12 mouse cellular contexts compared by ENCODE assay signal in genomic region chr8:50665357-50665756, GRCm38 (mm10).
"Had no signal": no experiment of that assay in that cellular context is flagged by ENCODE, and none has a peak within 500 bp of the region (broad histone marks: within the 10 kb centered on the region; RNA-seq: fewer than 3 reads in every experiment).

No protein-coding gene starts in this region.

- DNase-seq: retina, postnatal 1 day; right cerebral cortex, adult 18-20 months; right cerebral cortex, postnatal 14 days; right cerebral cortex, postnatal 25 days; right cerebral cortex, postnatal 4 days; spleen, adult 18-20 months; thymus, adult 18-20 months; thymus, adult 2 months; thymus, postnatal 14 days; thymus, postnatal 25 days; thymus, postnatal 36 days; thymus, postnatal 4 days had no signal
